16 mouse cellular contexts compared by ENCODE assay signal in the genomic region with DNA sequence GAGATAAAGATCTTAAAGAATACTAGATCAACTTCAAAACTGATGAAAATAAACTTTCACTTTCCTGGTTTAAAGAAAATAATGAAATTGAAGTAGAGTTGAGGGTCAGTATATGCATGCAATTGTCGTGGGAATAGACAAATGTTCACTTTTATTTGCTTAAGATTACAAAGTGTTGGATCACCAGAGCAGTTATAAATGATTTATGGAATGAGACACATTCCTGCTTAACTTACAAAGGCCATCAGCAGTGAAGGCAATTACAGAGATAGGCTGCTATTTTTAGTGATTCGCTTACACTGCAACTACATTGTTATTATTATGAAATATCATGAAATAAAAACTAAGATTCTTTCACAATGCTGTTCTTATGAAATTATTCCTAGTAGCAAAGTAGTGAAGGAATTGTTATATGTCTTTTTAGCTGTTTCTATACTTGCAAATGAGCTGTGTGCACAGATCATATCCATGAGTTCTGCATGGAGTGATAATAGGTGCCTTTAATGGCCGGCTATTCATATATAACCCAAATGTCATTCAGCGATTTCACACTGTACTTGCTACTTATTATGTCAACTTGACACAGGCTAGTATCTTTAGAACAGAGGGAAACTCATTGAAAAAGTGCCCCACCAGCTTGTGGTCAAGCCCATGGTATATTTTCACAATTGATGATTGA.
"Had no signal": no experiment of that assay in that cellular context is flagged by ENCODE, and none has a peak within 500 bp of the region (broad histone marks: within the 10 kb centered on the region; RNA-seq: fewer than 3 reads in every experiment).

No protein-coding gene starts in this region.

- H3K4me3 ChIP-seq: limb, embryonic 12.5 days; liver, embryonic 15.5 days; midbrain, embryonic 10.5 days; myocyte; neural tube, embryonic 15.5 days had no signal

- H3K27ac ChIP-seq: limb, embryonic 12.5 days; liver, embryonic 15.5 days; midbrain, embryonic 10.5 days; neural tube, embryonic 15.5 days had no signal

- DNase-seq: kidney, postnatal 36 days; layer of hippocampus, adult 9-11 months; lung, postnatal 10 days; midbrain, embryonic 14.5 days; right cerebral cortex, adult 18-20 months; right cerebral cortex, postnatal 25 days; thymus, adult 18-20 months; thymus, postnatal 14 days had no signal

- H3K4me2 ChIP-seq: limb, embryonic 12.5 days; liver, embryonic 11.5 days; liver, embryonic 15.5 days; neural tube, embryonic 15.5 days had no signal

- H3K9ac ChIP-seq: limb, embryonic 12.5 days; liver, embryonic 15.5 days; neural tube, embryonic 15.5 days had no signal

- H3K36me3 ChIP-seq: limb, embryonic 12.5 days; liver, embryonic 15.5 days; midbrain, embryonic 10.5 days; neural tube, embryonic 15.5 days had no signal

- H3K9me3 ChIP-seq: limb, embryonic 12.5 days; liver, embryonic 15.5 days; midbrain, embryonic 10.5 days; neural tube, embryonic 15.5 days had no signal

- H3K4me1 ChIP-seq: limb, embryonic 12.5 days; liver, embryonic 15.5 days; midbrain, embryonic 10.5 days; neural tube, embryonic 15.5 days had no signal

- H3K27me3 ChIP-seq: limb, embryonic 12.5 days; liver, embryonic 15.5 days; neural tube, embryonic 15.5 days had no signal

- ATAC-seq: hindbrain, embryonic 16.5 days; inflammation-experienced regulatory T-cells, adult 6 months had no signal
